Mouse (Mus musculus) CH12.LX (cell line): ENCODE measurements around the gene Btn1a1.

Experiments
- CTCF ChIP-seq, 2 experiments: IDR thresholded peaks in 1 of 2; conservative IDR thresholded peaks in 1 of 2; 2 replicates each; pipeline ENCODE4 v1.5.1; 2011 to 2012; ENCODE audit warnings: low read depth in 2 of 2, low read length in 2 of 2, improper control_type of control experiment in 1 of 2, inconsistent platforms in 1 of 2, mild to moderate bottlenecking in 1 of 2, moderate library complexity in 1 of 2
- GABPA ChIP-seq: IDR thresholded peaks from 2 replicates; pipeline ENCODE4 v1.6.1; 2012; ENCODE audit warnings: low read depth, low read length, improper control_type of control experiment, inconsistent platforms; ENCODE audit not compliant: insufficient replicate concordance
- JUND ChIP-seq: conservative IDR thresholded peaks from 2 replicates; pipeline ENCODE4 v1.6.1; 2011; ENCODE audit warnings: low read depth, low read length, improper control_type of control experiment
- MAFK ChIP-seq: IDR thresholded peaks from 2 replicates; pipeline ENCODE4 v1.6.1; 2011; ENCODE audit warnings: low read length, improper control_type of control experiment; ENCODE audit not compliant: insufficient replicate concordance
- MAZ ChIP-seq: IDR thresholded peaks from 2 replicates; pipeline ENCODE4 v1.6.1; 2012; ENCODE audit warnings: low read depth, mild to moderate bottlenecking, inconsistent platforms, low read length, improper control_type of control experiment, moderate library complexity
- NELFE ChIP-seq: IDR thresholded peaks from 2 replicates; pipeline ENCODE4 v1.6.1; 2011; ENCODE audit warnings: low read depth, low read length, improper control_type of control experiment
- NRF1 ChIP-seq: IDR thresholded peaks from 2 replicates; pipeline ENCODE4 v1.6.1; 2014; ENCODE audit warnings: low read depth, mild to moderate bottlenecking, inconsistent platforms, low read length, improper control_type of control experiment, moderate library complexity
- POLR2A ChIP-seq: IDR thresholded peaks from 2 replicates; pipeline ENCODE4 v1.6.1; 2011; ENCODE audit warnings: low read depth, mild to moderate bottlenecking, improper control_type of control experiment, low read length
- RCOR1 ChIP-seq: conservative IDR thresholded peaks from 2 replicates; pipeline ENCODE4 v1.6.1; 2012; ENCODE audit warnings: low read depth, mild to moderate bottlenecking, inconsistent platforms, low read length, improper control_type of control experiment
- TBP ChIP-seq: conservative IDR thresholded peaks from 2 replicates; pipeline ENCODE4 v1.6.1; 2011; ENCODE audit warnings: low read depth, low read length, improper control_type of control experiment
- USF1 ChIP-seq: IDR thresholded peaks from 2 replicates; pipeline ENCODE4 v1.6.1; 2014; ENCODE audit warnings: low read depth, mild to moderate bottlenecking, inconsistent platforms, low read length, improper control_type of control experiment
- ZC3H11A ChIP-seq: IDR thresholded peaks from 2 replicates; pipeline ENCODE4 v1.6.1; 2012; ENCODE audit warnings: low read depth, mild to moderate bottlenecking, inconsistent platforms, low read length, improper control_type of control experiment
- ZKSCAN1 ChIP-seq: IDR thresholded peaks from 2 replicates; pipeline ENCODE4 v1.6.1; 2012; ENCODE audit warnings: low read depth, inconsistent platforms, low read length, improper control_type of control experiment, borderline replicate concordance

DNA sequence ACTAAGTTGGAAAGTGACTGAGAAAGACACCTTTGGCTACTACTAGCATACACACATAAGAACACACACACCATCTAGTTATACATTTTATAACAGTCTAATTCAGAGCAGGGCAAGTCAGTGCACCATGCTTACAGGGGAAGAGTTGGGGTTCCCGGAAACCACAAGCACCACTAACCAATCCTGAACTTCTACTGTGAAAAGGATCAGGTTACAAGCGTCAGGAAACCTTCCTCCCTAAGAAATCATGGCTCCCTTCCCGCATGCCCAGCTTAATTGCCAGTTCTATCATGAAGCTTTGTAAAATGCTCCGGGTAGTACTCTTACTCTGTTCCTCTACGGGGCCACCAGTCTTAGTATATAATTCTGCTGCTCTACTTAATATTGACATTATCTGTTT, 19.6 kb upstream of the Btn1a1 start:
- no peak for TF ChIP-seq USF1
- TF ChIP-seq CTCF (conservative IDR thresholded peaks at IDR 0.05 in 1 of 2, IDR thresholded peaks at IDR 0.05 in 1 of 2; ENCODE audit: low read depth in 2 of 2, low read length in 2 of 2) = no peak
- TF ChIP-seq NELFE = no peak
- TF ChIP-seq POLR2A = no peak
- TF ChIP-seq GABPA = no peak
- no peak for TF ChIP-seq ZC3H11A
- TF ChIP-seq RCOR1 = no peak
- TF ChIP-seq MAFK = no peak
- no peak for TF ChIP-seq JUND
- no peak for TF ChIP-seq NRF1
- TF ChIP-seq MAZ = no peak
- no peak for TF ChIP-seq ZKSCAN1
- no peak for TF ChIP-seq TBP
